Mouse (Mus musculus) adrenal gland, adult 2 months (tissue): ENCODE results near the gene Fam166a. TPM values are rescaled to one million over a fixed set of nuclear protein-coding genes. Genes with fewer than 3 reads are reported as not detected.

Experiments used
- DNase-seq: peaks from one replicate; pipeline ENCODE4 v3.0.0; 2021
- long read RNA-seq: library from polyadenylated mRNA; stranded (forward); transcript quantifications from one replicate; pipeline ENCODE4 v2.0.0, GENCODE M21; 2021
- polyA plus RNA-seq: library from polyadenylated mRNA; depleted of rRNA; stranded (reverse); fragments of >200 nt; gene quantifications from 2 replicates; pipeline ENCODE4 v1.2.3, GENCODE M21; 2012; rRNA removed
- total RNA-seq, 2 experiments: library from RNA; stranded (reverse); gene quantifications; 2 replicates each; pipeline ENCODE4 v1.2.3; 2021

Fam166a gene
- total RNA-seq = not detected
- 0.15 and 0.16 TPM in 2 replicates for polyA plus RNA-seq
- long read RNA-seq = 0 reads

DNA sequence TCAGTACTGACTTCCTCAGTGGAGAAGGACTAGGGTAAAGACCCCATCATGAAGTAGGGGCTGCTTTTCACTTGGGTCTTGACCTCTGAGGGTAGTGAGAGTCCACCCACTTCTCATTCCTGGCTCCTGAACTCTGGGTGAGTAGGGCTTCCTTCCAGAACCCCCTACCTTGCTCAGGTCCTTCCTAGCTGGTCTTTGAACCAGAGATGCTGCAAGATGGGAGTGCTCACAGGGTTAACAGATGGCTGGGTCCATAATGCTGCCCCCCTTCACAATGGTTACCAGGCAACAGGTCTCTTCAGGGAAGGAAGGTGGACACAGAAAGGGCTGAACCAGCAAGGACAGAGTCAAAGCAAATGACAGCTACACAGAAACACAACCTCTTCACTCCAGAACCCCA is at the start of gene Fam166a:
Fam166a (plus strand) TSS at position 301 of the 400 bp plus-strand sequence.
- DNase-seq = no peak

GRCm38 (mm10) chr2:25169778-25170177 is 48.8 kb upstream of the Fam166a start:
- DNase-seq = no peak

GRCm38 (mm10) chr2:25170326-25171100 is 48.0 kb upstream of the Fam166a start:
- no peak for DNase-seq

DNA sequence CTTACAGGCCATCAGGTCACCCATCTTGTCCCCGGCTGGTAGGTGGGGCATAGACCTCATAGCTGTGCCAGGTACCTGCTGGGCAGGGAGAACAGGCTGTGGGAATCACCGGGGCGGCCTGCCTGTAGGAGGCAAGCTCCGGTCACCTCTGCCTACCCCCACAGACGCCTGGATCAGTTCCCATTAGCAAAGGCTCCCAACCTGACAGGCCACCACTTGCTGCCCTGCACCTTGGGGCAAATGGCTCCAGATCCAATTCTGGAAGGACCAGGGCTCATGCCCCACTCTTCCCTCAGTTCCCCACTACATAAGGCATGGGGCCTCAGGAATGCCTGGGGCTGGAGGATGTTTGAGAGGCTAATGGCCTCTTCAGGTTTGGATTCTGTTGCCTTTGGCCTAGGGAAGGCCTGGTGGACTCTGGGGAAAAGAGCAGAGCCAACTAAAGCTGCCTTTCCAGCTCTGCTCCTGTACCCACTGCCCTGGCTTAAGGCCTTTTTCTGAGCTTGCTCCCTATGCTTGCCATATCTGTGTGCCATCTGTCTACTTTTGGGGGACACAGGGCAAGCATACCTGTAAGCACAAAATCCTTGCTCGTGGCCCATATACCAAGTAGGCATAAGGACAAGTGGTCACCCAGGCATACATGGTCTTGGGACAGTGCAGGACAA is 47.3 kb upstream of the Fam166a start:
- DNase-seq = no peak

DNA sequence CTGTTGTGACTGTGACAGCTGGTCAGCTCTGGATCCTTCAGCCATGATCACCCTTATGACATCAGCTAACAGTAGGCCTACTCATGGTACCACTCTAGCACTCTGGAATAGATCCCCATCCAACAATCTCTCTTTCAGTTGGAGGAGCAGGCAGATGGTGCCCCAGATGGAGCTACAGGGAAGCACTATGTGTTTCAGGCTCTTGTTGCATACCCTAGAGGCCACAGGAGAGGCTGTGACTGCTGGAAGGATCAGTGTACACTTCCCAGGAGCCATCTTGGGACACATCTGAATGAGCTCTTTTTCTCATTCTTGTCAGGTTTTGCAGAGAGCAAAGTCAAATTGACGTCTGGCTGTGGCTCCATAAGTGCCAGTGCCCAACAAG is 46.8 kb upstream of the Fam166a start:
- DNase-seq = no peak

- peak; percentile 54 for DNase-seq
Measured at GRCm38 (mm10) chr2:25172629-25173028, 45.9 kb upstream of the Fam166a start.

GRCm38 (mm10) chr2:25173821-25174220 is 44.7 kb upstream of the Fam166a start:
- no peak for DNase-seq

DNA sequence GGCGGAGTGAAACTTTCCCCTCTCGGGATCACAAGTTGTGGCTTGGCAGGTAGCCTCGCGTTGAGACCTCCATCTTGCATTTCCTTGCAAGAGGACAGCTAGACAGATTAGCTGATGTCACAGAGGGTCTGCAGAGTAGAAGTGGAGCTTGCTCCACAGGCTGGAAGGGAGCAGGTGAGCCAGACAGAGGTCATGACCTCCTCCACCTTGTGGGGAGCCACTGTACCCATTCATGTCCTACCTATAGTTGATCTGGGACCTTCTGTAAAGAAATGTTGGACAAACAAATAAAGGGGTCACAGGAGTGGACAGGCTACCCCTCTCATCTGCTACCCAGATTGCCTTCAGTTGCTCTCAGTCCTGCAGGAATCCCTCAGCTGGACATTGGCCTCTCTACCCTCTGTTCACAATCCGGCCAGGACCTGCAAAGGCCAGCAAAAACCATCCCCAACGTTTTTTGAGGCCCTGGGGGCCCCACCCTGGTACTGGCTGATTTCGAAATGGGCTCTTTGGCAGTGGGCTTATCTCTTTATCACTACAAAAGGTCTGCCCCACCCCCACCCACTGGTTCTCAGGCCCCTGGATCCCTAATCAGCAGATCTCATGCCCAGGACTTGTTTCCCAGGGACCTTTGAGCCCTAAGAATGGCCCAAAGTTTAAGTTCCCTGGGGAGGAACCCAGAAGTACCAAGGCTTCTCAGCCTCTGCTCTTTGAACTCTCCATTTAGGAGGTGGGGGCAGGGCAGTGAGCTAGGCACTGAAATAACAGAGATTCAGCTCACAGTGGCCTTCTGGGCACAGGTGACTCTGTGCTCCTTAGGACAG is 43.5 kb upstream of the Fam166a start:
- no peak for DNase-seq

DNA sequence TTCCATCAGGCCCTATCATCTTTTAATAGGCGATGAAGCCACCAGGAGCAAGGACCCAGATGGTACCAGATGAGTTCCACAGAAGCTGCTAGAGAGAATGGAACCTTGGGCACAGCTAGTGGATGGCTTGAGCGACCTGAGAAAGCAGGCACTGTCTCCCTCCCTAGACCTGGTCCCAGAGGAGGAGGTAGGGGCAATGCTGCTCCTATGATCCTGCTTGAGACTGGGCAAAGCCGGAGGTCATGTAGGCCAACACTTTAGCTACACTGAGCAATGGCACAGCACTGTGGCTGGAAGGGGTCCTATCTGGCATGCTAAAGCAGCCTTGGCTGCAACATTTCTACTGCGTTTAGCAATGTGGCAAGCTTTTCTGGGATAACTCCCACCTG is 42.9 kb upstream of the Fam166a start:
- no peak for DNase-seq

GRCm38 (mm10) chr2:25176573-25176972 is 42.0 kb upstream of the Fam166a start:
- no peak for DNase-seq

- DNase-seq = no peak
Measured at GRCm38 (mm10) chr2:25177076-25177475, 41.5 kb upstream of the Fam166a start.

DNA sequence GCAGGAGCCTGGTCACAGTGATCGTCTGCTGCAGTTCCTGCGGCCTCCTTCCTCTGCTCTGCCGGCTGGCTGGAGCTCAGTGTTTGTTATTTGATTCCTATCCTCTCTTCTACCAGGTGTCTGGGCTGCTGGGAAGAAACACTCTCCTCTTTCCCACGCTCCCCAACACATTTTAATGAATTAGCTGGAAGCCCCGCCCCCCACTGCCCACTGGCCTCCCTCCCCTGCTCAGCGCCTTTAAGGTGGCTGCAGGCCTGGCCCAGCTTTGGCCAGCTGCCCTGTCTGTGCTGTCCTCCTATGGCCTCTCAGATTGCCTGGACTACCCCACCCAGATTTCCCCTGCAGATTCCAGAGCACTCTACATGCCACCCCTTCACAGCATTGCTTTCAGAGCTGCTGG is 40.9 kb upstream of the Fam166a start:
- DNase-seq = peak; percentile 36

- DNase-seq = no peak
Measured at GRCm38 (mm10) chr2:25178285-25178972, 40.1 kb upstream of the Fam166a start.

DNA sequence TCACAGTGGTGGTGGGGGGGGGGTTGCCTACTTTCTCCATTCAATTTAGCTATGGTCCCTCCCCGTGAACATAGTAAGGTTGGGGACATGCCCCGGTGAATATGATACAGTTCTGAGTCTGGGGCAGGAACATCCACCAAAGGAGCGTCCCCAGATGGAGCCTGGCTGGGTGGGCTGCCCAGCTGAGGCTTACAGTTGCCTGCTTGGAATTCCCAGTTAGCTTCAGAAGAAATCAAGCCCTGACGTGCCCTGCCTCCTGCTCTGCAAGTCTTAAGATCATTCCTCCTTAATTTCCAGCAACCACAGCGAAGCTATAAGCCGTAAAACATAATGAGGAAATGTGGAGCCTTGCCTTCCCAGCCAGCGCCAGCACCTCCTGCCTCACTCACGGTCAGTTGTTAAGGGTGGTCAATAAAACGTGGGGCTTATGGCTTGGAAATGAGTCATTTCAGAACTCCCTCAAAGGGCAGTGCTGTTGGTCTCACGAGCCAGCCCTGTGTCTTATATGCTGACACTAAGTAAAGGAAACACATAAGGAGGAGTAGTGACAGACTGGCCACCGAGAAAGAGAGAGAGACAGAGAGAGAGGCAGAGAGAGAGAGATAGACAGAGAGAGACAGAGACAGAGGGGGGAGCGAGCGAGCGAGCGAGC is 38.9 kb upstream of the Fam166a start:
- DNase-seq = no peak

DNA sequence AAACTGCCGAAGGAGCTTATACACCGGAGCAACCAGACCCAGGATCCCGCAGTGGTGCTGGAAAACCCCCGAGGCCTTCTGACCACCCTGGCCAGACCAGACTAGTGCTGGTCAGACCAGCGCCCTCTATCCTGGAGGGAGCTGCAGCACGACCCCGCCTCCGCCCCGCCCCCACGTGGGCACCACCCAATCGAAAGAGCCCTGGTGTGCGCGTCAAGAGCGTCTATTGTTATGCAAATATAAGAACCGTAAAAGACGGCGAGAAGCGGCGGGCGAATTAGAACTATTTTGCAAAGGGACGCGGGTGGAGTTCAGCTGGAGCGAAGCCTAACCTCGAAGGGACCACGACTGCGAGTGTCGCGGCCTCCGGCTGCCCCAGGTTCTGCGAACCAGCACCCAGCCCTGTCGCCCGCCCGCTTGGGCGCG is 38.1 kb upstream of the Fam166a start, which contains the start of gene Nrarp:
Nrarp (plus strand) TSS at position 281 of the 426 bp plus-strand sequence.
- DNase-seq = peak; percentile 93

DNA sequence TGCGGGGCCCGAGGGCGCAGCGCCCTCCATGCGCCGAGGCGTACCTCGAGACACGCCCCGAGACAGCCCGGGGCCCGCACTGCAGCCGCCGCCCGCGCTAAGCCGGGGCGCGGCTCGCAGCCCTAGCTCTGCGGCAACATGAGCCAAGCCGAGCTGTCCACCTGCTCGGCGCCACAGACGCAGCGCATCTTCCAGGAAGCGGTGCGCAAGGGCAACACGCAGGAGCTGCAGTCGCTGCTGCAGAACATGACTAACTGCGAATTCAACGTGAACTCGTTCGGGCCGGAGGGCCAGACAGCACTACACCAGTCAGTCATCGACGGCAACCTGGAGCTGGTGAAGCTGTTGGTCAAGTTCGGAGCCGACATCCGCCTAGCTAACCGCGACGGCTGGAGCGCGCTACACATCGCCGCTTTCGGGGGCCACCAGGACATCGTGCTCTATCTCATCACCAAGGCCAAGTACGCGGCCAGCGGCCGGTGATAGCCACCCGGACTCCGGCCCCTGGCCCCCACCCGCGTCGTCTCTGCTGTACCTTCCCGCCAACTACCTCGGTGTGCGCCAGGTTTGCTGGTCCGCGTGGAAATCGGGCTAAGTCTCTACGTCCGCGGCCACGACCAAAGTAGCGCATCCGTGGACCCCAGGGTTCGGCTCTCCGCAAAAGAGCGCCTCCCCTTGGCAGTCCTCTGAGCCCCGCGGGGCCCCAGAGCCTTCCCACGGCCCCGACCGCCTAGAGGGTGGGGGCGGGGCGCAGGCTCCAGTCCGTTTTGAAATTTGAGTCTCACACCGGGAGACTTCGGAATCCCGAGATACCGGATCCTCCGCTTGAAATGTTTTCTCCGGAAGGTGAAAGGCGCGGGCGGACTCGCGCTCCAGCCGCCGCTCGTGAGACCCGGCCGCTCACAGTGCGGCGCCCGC is 37.3 kb upstream of the Fam166a start:
- peak; percentile 49 for DNase-seq

GRCm38 (mm10) chr2:25181891-25182397 is 36.6 kb upstream of the Fam166a start:
- no peak for DNase-seq

- DNase-seq = no peak
Measured at GRCm38 (mm10) chr2:25182664-25183063, 35.9 kb upstream of the Fam166a start.

DNA sequence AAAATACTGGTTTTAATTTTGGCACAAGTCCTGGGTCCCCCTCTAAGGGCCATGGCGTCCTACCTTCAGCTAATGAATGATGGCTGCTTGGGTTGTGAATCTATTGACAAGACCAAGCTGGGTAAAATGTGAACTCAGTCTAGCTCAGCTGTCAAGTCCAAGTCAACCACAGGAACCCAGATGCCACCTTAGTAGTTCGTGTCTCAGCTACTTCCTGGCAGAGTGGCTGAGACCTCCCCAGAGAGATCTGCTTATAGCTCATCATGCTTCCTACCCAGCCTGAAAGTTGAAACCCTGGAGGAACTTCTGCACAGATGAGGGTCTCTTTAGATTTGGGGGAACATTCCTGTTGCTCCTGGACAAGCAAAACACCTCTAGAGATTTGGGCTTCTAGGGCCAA is 35.2 kb upstream of the Fam166a start:
- no peak for DNase-seq

- DNase-seq = no peak
Measured at GRCm38 (mm10) chr2:25184496-25184895, 34.0 kb upstream of the Fam166a start.
